Mouse (Mus musculus) stomach, embryonic 16.5 days (tissue): ENCODE data around the gene Mrpl38. TPM values are rescaled to one million over a fixed set of nuclear protein-coding genes. Genes with fewer than 3 reads are reported as not detected.

Source experiments
- ATAC-seq: fragments of 200-750 bp; cut with Nextera tagmentation; 2 replicates; pipeline ENCODE4 v1.8.0; 2017; ENCODE audit warnings: moderate number of reproducible peaks, moderate TSS enrichment; ENCODE audit not compliant: insufficient read depth, low FRiP score
- H3K27ac ChIP-seq: fragments of 300-500 bp; sonication (generic); 2 replicates; pipeline ENCODE4 v1.5.1; 2014; ENCODE audit warnings: low read length
- H3K27me3 ChIP-seq: fragments of 300-500 bp; sonication (generic); 2 replicates; pipeline ENCODE4 v1.6.1; 2014; ENCODE audit warnings: low read length, control low read depth, mixed read lengths; ENCODE audit not compliant: control insufficient read depth, insufficient read depth
- H3K36me3 ChIP-seq: fragments of 300-500 bp; sonication (generic); 2 replicates; pipeline ENCODE4 v1.6.1; 2014; ENCODE audit warnings: low read length; ENCODE audit not compliant: control insufficient read depth, insufficient read depth
- H3K4me1 ChIP-seq: fragments of 300-500 bp; sonication (generic); 2 replicates; pipeline ENCODE4 v1.6.1; 2014; ENCODE audit warnings: low read length, control low read depth, mixed read lengths; ENCODE audit not compliant: control insufficient read depth, insufficient read depth
- H3K4me2 ChIP-seq: fragments of 300-500 bp; sonication (generic); 2 replicates; pipeline ENCODE4 v1.6.1; 2014; ENCODE audit warnings: low read depth, low read length, mixed read lengths
- H3K4me3 ChIP-seq: fragments of 300-500 bp; sonication (generic); replicated peaks from 2 replicates; pipeline ENCODE4 v1.5.1; 2014; ENCODE audit warnings: mild to moderate bottlenecking, low read length
- H3K9ac ChIP-seq: fragments of 300-500 bp; sonication (generic); 2 replicates; pipeline ENCODE4 v1.6.1; 2014; ENCODE audit warnings: low read length
- H3K9me3 ChIP-seq: fragments of 300-500 bp; sonication (generic); replicated peaks from 2 replicates; pipeline ENCODE4 v1.6.1; 2016; ENCODE audit warnings: low read length, control low read depth; ENCODE audit not compliant: control insufficient read depth
- WGBS: fragments of 180-500 bp; shearing (Covaris S2); extraction: QIAGEN DNeasy Blood & Tissue Kit; methylation state at CpG from one replicate; pipeline ENCODE4 v1.1.7; 2014; 5-methylcytosine and 5-hydroxymethylcytosine counted together
- polyA plus RNA-seq: library from polyadenylated mRNA; unstranded; fragments of >200 nt; fragmentation: Nextera tagmentation; extraction: Ambion mirVana; gene quantifications from 2 replicates; pipeline ENCODE4 v1.2.1, GENCODE M21; 2015

The Mrpl38 gene
- polyA plus RNA-seq, 1 experiment from 2014 or later: 87.0 TPM

DNA sequence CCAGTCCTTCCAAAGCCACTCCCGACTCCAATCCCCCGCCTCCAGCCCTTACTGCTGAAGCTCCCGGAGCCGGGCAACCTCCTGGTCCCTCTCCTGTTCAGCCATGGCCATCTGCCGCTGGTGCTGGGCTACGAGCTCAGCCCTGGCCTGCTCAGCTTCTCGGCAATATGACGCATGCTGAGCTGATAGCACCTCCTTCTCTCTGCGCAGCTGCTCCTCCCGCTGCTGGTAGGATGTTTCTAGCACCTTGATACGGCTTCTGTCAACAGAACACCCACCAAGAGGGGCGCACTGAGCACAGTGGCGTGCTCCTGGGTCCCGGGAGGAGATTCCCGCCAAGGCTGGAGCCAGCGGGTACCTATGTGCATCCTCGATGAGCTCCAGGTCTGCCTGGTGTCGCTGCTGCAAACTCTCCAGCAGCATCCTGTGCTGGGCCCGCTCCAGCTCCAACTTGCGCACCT lies 10.1 kb upstream of the Mrpl38 start:
- no peak overlapping the region for H3K4me2 ChIP-seq
- H3K27ac ChIP-seq: no peak overlapping the region
- no peak for ATAC-seq
- H3K9ac ChIP-seq: no peak overlapping the region
- 57% methylated on average over 20 of the region's 20 CpGs for WGBS
- peaks cover 38% of the 10 kb centered on the region for H3K36me3 ChIP-seq
- no peak overlapping the region for H3K4me3 ChIP-seq
- no peaks in the 10 kb centered on the region for H3K27me3 ChIP-seq
- 0 out of 2 replicates have a peak, but pooled peaks cover 3% of the 10 kb centered on the region for H3K4me1 ChIP-seq
- H3K9me3 ChIP-seq: no peaks in the 10 kb centered on the region

- Histone ChIP-seq H3K9ac (no peak overlapping the region), H3K27ac (peak overlapping the region; percentile 80), H3K36me3 (peaks cover 24% of the 10 kb centered on the region), H3K27me3 (no peaks in the 10 kb centered on the region), H3K4me2 (no peak overlapping the region), H3K4me3 (no peak overlapping the region), H3K9me3 (no peaks in the 10 kb centered on the region), H3K4me1 (0 out of 2 replicates have a peak, but pooled peaks cover 3% of the 10 kb centered on the region)
- WGBS: 73% methylated on average over 25 of the region's 25 CpGs
- ATAC-seq: peak; percentile 59
Observed at GRCm38 (mm10) chr11:116146294-116146985, 7.8 kb upstream of the Mrpl38 start.

DNA sequence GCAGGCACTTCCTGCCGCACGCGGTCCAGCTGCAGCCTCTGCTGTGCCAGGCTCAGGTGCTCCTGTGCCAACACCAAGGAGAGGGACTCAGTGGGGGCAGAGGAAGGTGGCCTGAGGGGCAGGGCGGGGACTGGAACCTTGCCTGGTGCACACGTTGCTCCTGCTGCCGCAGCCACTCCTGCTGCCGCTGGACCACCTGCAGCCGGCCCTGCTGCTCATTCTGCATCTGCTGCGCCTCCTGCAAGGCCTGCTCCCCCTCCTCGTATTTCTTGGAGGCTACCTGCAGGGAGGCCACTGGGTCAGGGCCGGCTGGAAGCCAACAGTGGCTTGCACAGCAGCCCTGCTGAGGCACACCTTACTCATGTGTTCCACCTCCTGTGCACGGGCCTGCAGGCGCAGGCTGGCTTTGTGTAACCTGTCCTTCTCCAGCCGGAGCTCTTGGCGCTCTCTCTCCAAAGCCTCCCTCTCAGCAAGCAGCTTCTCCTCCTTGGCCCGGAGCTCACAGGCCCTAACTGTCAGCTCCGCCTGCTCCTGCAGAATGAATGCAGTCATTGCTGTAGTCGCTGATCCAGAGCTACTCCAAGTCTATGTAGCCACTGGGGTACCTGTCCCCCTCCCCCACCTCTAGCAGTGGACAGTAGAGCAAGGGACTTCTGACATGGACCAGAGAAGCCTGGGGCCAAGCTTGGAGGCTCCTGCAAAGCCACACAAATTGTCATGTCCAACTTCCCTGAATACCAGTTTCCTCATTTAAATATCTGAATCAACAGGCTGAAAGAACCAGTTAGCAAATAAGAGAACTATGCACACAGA lies 7.0 kb upstream of the Mrpl38 start:
- Histone ChIP-seq H3K9ac (no peak overlapping the region), H3K27ac (peak overlapping the region; percentile 80), H3K4me1 (0 out of 2 replicates have a peak, but pooled peaks cover 3% of the 10 kb centered on the region), H3K4me3 (no peak overlapping the region), H3K27me3 (no peaks in the 10 kb centered on the region), H3K9me3 (no peaks in the 10 kb centered on the region), H3K36me3 (peaks cover 17% of the 10 kb centered on the region), H3K4me2 (no peak overlapping the region)
- ATAC-seq: no peak
- WGBS: 66% methylated on average over 18 of the region's 18 CpGs

DNA sequence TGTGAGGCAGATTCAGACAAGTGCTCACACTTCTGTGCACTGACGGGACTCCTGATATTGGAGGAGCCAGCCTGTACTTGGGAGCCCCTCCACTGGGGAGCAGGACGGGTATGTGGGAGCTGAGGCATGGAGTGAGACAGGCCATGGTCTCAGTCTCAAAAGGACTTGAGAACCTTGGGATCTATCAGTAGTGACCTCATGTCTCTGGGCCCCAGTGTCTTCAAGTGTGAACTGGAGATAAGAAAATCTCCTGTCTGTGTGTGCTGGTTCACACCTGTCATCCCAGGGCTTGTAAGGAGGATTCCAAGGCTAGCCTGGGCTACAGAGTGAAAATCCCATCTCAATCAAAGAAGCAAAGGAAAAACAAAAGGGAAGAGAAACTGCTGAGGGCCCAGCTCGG lies 4.8 kb upstream of the Mrpl38 start:
- 0 out of 2 replicates have a peak, but pooled peaks cover 11% of the 10 kb centered on the region for H3K36me3 ChIP-seq
- no peak overlapping the region for H3K27ac ChIP-seq
- no peak overlapping the region for H3K4me3 ChIP-seq
- no peaks in the 10 kb centered on the region for H3K9me3 ChIP-seq
- ATAC-seq: no peak
- no peaks in the 10 kb centered on the region for H3K27me3 ChIP-seq
- WGBS: 84% methylated on average over 3 of the region's 3 CpGs
- no peak overlapping the region for H3K9ac ChIP-seq
- no peak overlapping the region for H3K4me2 ChIP-seq
- peaks cover 11% of the 10 kb centered on the region; the same call in 1 of the 2 replicates for H3K4me1 ChIP-seq

DNA sequence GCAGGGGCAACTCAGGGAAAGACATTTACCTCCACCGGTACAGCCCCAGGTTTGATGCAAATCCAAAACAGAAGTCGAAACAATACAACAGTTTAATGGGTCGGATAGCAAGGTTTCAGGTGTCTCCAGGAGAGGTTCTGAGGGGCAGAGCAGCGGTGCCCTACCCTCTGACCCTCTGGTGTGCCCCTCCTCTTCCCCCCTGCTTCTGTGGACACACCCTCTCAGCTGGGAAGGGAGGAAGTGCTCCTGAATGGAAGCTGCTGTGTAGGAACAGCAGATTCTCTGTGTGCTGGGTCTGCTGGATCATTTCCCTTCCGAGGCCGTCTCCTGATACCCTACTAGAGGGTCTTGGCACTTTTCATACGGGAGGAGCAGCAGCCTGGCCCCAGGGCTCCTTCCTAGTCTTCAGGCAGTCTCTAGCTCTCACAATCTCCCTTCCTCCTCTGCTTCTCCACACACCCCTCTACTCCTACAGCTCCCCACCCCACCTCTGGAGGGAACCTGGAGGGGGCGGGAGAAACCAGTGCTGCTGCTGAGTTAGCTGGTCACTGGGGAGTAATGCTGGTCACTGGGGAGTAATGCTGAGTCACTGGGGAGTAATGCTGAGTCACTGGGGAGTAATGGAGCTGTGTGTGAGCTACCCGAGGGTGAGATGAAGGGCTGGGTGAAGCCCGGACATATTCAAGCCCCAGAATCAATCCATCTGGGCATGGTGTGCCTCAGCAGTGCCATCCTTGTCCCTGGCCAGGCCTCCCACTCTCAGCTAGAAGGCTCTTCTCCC lies 3.7 kb upstream of the Mrpl38 start:
- H3K4me2 ChIP-seq: no peak overlapping the region
- H3K4me3 ChIP-seq: no peak overlapping the region
- no peak for ATAC-seq
- 73% methylated on average over 10 of the region's 10 CpGs for WGBS
- H3K27me3 ChIP-seq: no peaks in the 10 kb centered on the region
- peaks cover 16% of the 10 kb centered on the region; the same call in 1 of the 2 replicates for H3K4me1 ChIP-seq
- H3K9me3 ChIP-seq: no peaks in the 10 kb centered on the region
- H3K9ac ChIP-seq: no peak overlapping the region
- H3K27ac ChIP-seq: no peak overlapping the region
- H3K36me3 ChIP-seq: 0 out of 2 replicates have a peak, but pooled peaks cover 9% of the 10 kb centered on the region

DNA sequence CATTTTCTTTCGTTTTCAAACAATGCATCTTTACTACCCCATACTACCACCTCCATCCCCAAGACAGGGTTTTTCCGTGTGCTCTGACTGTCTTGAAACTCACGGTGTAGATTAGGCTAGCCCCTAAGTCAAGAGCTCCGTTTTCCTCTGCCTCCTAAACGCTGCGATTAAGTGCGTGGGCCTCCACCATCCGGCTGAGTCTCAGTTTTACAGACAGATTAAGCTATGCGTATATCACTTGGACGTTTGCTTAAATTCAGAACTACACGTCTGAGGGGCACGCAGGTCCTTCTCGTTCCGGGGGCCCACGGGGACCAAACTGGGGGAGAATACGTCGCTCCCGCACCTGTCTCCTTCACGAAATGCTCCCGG lies 586 bp downstream of the Mrpl38 start:
- H3K36me3 ChIP-seq: 0 out of 2 replicates have a peak, but pooled peaks cover 3% of the 10 kb centered on the region
- no peak for ATAC-seq
- no peaks in the 10 kb centered on the region for H3K27me3 ChIP-seq
- peak overlapping the region; percentile 71 for H3K4me2 ChIP-seq
- H3K9me3 ChIP-seq: no peaks in the 10 kb centered on the region
- peak overlapping the region; percentile 72 for H3K9ac ChIP-seq
- under 1% methylated on average over 20 of the region's 20 CpGs for WGBS
- peaks cover 13% of the 10 kb centered on the region; the same call in 1 of the 2 replicates for H3K4me1 ChIP-seq
- H3K4me3 ChIP-seq: peak overlapping the region; percentile 65
- H3K27ac ChIP-seq: peak overlapping the region; percentile 25; the same call in 1 of the 2 replicates

- 0 out of 2 replicates have a peak, but pooled peaks cover 3% of the 10 kb centered on the region for H3K36me3 ChIP-seq
Observed at GRCm38 (mm10) chr11:116134171-116134570, 4.5 kb downstream of the Mrpl38 start.

DNA sequence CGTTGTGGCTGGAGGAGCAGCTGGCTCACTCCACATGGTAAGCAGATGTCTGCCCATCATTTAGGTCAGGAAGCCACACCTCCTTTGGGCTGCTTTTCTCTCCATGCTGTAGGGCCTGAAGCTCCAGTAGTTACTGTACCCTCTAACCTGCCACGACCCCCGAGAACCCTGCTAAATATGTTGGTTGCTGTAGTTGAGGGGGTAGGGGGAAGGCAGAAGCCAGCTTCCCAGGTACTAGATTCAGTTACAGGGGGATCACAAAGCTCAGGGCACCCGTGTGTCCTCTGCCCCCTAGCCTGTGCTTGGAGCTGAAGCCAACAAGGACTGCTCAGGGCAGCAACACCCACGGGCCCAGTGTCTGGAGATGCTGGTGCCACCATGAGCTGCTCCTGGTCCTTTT lies 5.2 kb downstream of the Mrpl38 start:
- Histone ChIP-seq H3K4me3 (no peak overlapping the region), H3K4me1 (peaks cover 30% of the 10 kb centered on the region), H3K36me3 (0 out of 2 replicates have a peak, but pooled peaks cover 3% of the 10 kb centered on the region), H3K27ac (no peak overlapping the region), H3K4me2 (no peak overlapping the region), H3K9ac (no peak overlapping the region), H3K27me3 (no peaks in the 10 kb centered on the region), H3K9me3 (no peaks in the 10 kb centered on the region)
- ATAC-seq: no peak
- WGBS: 68% methylated on average over 5 of the region's 5 CpGs

More at GRCm38 (mm10) chr11:116134171-116134570, 4.5 kb downstream of the Mrpl38 start:
- no peak overlapping the region for H3K27ac ChIP-seq
- no peak overlapping the region for H3K9ac ChIP-seq
- H3K4me1 ChIP-seq: peaks cover 30% of the 10 kb centered on the region
- no peak overlapping the region for H3K4me2 ChIP-seq
- H3K27me3 ChIP-seq: no peaks in the 10 kb centered on the region
- ATAC-seq: no peak
- 82% methylated on average over 10 of the region's 10 CpGs for WGBS
- no peak overlapping the region for H3K4me3 ChIP-seq
- H3K9me3 ChIP-seq: no peaks in the 10 kb centered on the region
